Mouse (Mus musculus) neural tube, embryonic 14.5 days (tissue): Measurements from ENCODE around the gene Tubd1. TPM values are rescaled to one million over a fixed set of nuclear protein-coding genes. Genes with fewer than 3 reads are reported as not detected.

Experiments
- ATAC-seq: fragments of 200-750 bp; cut with Nextera tagmentation; 2 replicates; pipeline ENCODE4 v1.8.0; 2017; ENCODE audit warnings: low read depth, mild to moderate bottlenecking, moderate TSS enrichment, moderate library complexity
- H3K27ac ChIP-seq: fragments of 300-500 bp; sonication (generic); 2 replicates; pipeline ENCODE4 v1.5.1; 2014; ENCODE audit warnings: low read depth, mild to moderate bottlenecking, control low read depth, low read length, moderate library complexity, mixed read lengths
- H3K27me3 ChIP-seq: fragments of 300-500 bp; sonication (generic); 2 replicates; pipeline ENCODE4 v1.6.1; 2014; ENCODE audit warnings: low read length; ENCODE audit not compliant: control insufficient read depth, insufficient read depth
- H3K36me3 ChIP-seq: fragments of 300-500 bp; sonication (generic); 2 replicates; pipeline ENCODE4 v1.6.1; 2014; ENCODE audit warnings: low read length, mixed read lengths; ENCODE audit not compliant: control insufficient read depth, insufficient read depth
- H3K4me1 ChIP-seq: fragments of 300-500 bp; sonication (generic); 2 replicates; pipeline ENCODE4 v1.6.1; 2014; ENCODE audit warnings: low read length; ENCODE audit not compliant: control insufficient read depth, insufficient read depth
- H3K4me2 ChIP-seq: fragments of 300-500 bp; sonication (generic); 2 replicates; pipeline ENCODE4 v1.6.1; 2014; ENCODE audit warnings: mild to moderate bottlenecking, low read depth, low read length, control low read depth
- H3K4me3 ChIP-seq: fragments of 300-500 bp; sonication (generic); 2 replicates; pipeline ENCODE4 v1.5.1; 2014; ENCODE audit warnings: low read depth, low read length, control low read depth, mixed read lengths
- H3K9ac ChIP-seq: fragments of 300-500 bp; sonication (generic); replicated peaks from 2 replicates; pipeline ENCODE4 v1.6.1; 2014; ENCODE audit warnings: low read depth, mild to moderate bottlenecking, control low read depth, low read length, mixed read lengths
- H3K9me3 ChIP-seq: fragments of 300-500 bp; sonication (generic); 2 replicates; pipeline ENCODE4 v1.6.1; 2016; ENCODE audit warnings: low read length; ENCODE audit not compliant: control insufficient read depth
- WGBS: fragments of 180-500 bp; shearing (Covaris S2); extraction: QIAGEN DNeasy Blood & Tissue Kit; methylation state at CpG from one replicate; pipeline ENCODE4 v1.1.7; 2014; 5-methylcytosine and 5-hydroxymethylcytosine counted together
- polyA plus RNA-seq: library from polyadenylated mRNA; unstranded; fragments of >200 nt; fragmentation: Nextera tagmentation; extraction: Ambion mirVana; gene quantifications from 2 replicates; pipeline ENCODE4 v1.2.1, GENCODE M21; 2014

Tubd1 gene
- polyA plus RNA-seq, 1 experiment from 2014 or later, result 6.9 TPM

- H3K9me3 ChIP-seq, result no peaks in the 10 kb centered on the region
- H3K9ac ChIP-seq, result peak overlapping the region; percentile 93
- H3K4me1 ChIP-seq, result peaks cover 12% of the 10 kb centered on the region; the same call in 1 of the 2 replicates
- peak overlapping the region; percentile 82 for H3K27ac ChIP-seq
- H3K4me3 ChIP-seq, result peak overlapping the region; percentile 57
- WGBS, result 0% methylated on average over 41 of the region's 50 CpGs
- H3K27me3 ChIP-seq, result no peaks in the 10 kb centered on the region
- no peaks in the 10 kb centered on the region for H3K36me3 ChIP-seq
- H3K4me2 ChIP-seq, result peak overlapping the region; percentile 86
- peak; percentile 50; the same call in 1 of the 2 replicates for ATAC-seq
Observed at GRCm38 (mm10) chr11:86543960-86544638, 692 bp upstream of the Tubd1 start.

DNA sequence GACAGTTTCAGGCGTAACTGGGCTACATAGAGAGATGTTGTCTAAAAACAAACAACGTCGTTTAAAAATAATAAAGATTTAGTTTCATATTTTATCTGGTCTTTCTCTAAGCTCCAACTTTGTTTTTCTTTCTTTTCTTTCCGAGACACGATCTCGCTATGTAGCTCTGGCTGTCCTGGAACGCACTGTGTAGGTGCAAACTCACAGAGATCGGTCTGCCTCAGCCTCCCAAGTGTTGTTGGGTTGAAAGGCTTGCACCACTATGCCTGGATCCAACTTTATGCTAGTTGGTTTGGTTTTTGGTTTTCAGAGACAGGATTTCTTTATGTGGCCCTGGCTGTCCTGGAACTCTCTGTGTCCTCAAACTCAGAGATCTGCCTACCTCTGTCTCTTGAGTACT lies 765 bp downstream of the Tubd1 start:
- no peak for ATAC-seq
- H3K27me3 ChIP-seq, result no peaks in the 10 kb centered on the region
- 83% methylated on average over 8 of the region's 8 CpGs for WGBS
- peak overlapping the region; percentile 49 for H3K4me2 ChIP-seq
- peak overlapping the region; percentile 57 for H3K4me3 ChIP-seq
- no peaks in the 10 kb centered on the region for H3K9me3 ChIP-seq
- H3K4me1 ChIP-seq, result peaks cover 12% of the 10 kb centered on the region; the same call in 1 of the 2 replicates
- H3K9ac ChIP-seq, result no peak overlapping the region
- no peak overlapping the region for H3K27ac ChIP-seq
- H3K36me3 ChIP-seq, result no peaks in the 10 kb centered on the region

- H3K9me3 ChIP-seq, result no peaks in the 10 kb centered on the region
- no peak for ATAC-seq
- H3K9ac ChIP-seq, result no peak overlapping the region
- no peak overlapping the region for H3K4me2 ChIP-seq
- H3K36me3 ChIP-seq, result no peaks in the 10 kb centered on the region
- peaks cover 12% of the 10 kb centered on the region; the same call in 1 of the 2 replicates for H3K4me1 ChIP-seq
- no peak overlapping the region for H3K27ac ChIP-seq
- H3K27me3 ChIP-seq, result no peaks in the 10 kb centered on the region
- H3K4me3 ChIP-seq, result no peak overlapping the region
- WGBS, result 90% methylated on average over 1 of the region's 1 CpGs
Observed at GRCm38 (mm10) chr11:86547412-86547811, 2.6 kb downstream of the Tubd1 start.

- H3K4me2 ChIP-seq, result no peak overlapping the region
- no peaks in the 10 kb centered on the region for H3K36me3 ChIP-seq
- no peaks in the 10 kb centered on the region for H3K9me3 ChIP-seq
- no peak overlapping the region for H3K9ac ChIP-seq
- no peak for ATAC-seq
- no peak overlapping the region for H3K4me3 ChIP-seq
- 92% methylated on average over 6 of the region's 6 CpGs for WGBS
- H3K27me3 ChIP-seq, result no peaks in the 10 kb centered on the region
- no peaks in the 10 kb centered on the region for H3K4me1 ChIP-seq
- no peak overlapping the region for H3K27ac ChIP-seq
Observed at GRCm38 (mm10) chr11:86553525-86553924, 8.7 kb downstream of the Tubd1 start.

DNA sequence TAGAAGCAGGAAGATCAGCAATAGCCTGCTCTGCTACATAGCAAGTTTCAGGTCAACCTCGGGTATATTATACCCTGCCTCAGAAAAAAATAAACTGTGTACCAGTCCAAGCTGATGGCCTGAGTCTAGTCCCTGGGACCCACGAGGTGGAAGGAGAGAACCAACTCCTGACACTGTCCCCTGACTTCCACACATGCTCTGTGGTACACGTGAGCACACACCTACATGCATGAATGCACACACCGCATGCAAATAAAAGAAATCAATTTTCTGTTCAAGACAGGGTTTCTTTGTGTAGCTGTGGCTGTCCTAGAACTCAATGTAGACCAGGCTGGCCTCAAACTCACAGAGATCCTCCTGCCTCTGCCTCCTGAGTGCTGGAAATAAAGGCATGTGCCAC lies 13.5 kb downstream of the Tubd1 start:
- H3K4me3 ChIP-seq, result no peak overlapping the region
- no peaks in the 10 kb centered on the region for H3K4me1 ChIP-seq
- H3K4me2 ChIP-seq, result no peak overlapping the region
- H3K36me3 ChIP-seq, result no peaks in the 10 kb centered on the region
- no peaks in the 10 kb centered on the region for H3K9me3 ChIP-seq
- ATAC-seq, result no peak
- H3K27ac ChIP-seq, result no peak overlapping the region
- H3K27me3 ChIP-seq, result no peaks in the 10 kb centered on the region
- 85% methylated on average over 4 of the region's 4 CpGs for WGBS
- no peak overlapping the region for H3K9ac ChIP-seq

DNA sequence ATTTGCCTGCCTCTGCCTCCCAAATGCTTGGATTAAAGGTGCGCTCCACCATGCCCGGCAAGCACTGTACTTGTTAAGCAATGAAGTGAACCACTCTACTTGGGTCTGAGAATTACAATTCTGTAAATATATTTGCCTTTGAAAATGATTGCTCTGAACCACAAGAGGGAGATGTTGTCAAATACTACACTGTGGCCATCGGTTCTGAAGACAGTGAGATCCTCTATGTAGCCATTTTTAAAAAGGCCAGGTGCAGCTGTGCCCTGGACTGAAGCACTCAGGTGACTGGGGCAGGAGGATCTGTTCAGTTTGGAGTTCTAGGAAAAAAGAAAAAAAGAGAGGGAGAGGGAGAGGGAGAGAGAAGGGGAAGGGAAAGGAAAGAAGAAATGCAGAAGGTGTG lies 23.6 kb downstream of the Tubd1 start:
- 82% methylated on average over 3 of the region's 3 CpGs for WGBS

GRCm38 (mm10) chr11:86570261-86570746 lies 25.5 kb downstream of the Tubd1 start:
- no peak for ATAC-seq
- Histone ChIP-seq H3K27ac (no peak overlapping the region), H3K4me2 (no peak overlapping the region), H3K4me3 (no peak overlapping the region), H3K36me3 (no peaks in the 10 kb centered on the region), H3K4me1 (no peaks in the 10 kb centered on the region), H3K9ac (no peak overlapping the region), H3K9me3 (no peaks in the 10 kb centered on the region), H3K27me3 (no peaks in the 10 kb centered on the region)
- 72% methylated on average over 9 of the region's 9 CpGs for WGBS

More for the DNA sequence above, 23.6 kb downstream of the Tubd1 start:
- no peak overlapping the region for H3K27ac ChIP-seq
- no peak overlapping the region for H3K4me2 ChIP-seq
- no peak overlapping the region for H3K9ac ChIP-seq
- H3K9me3 ChIP-seq, result no peaks in the 10 kb centered on the region
- no peaks in the 10 kb centered on the region for H3K27me3 ChIP-seq
- H3K36me3 ChIP-seq, result no peaks in the 10 kb centered on the region
- ATAC-seq, result no peak
- no peaks in the 10 kb centered on the region for H3K4me1 ChIP-seq
- H3K4me3 ChIP-seq, result no peak overlapping the region

DNA sequence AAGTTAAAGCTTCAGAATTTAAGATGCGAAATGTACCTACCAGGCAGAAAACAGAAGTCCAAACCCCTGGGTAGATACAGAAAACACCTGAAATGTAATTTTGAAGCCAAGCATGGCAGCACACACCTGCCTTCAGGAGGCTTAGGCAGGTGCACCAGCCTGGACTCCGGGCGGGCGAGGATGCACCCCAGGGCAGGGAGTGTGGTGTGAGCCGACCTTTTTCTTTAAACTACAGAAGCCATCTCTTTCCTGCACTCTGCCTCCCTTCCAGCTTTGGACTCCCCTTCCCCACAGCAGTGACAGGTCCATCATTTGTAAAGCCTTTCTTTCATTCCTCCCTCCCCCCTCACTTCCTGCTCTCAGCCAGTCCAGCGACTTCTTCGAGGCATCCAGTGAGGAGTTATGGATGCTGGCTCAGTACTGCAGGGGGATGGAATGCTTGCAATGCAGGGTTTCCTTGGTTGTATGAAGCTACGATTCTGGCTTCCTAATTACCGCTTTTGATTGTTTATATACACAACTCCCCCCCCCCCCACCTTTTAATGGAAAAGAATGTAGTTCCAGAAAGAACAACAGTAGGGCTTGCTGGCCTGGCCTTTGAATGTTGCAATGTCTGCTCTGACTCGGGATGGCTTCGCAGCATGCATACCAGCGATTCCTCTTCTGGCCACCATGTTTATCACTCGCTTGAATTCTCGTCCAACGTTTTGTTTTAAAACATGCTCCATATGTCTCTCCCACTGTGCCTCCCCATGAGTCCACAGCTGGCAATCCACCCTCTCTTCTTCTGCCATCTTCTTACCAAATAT lies 26.5 kb downstream of the Tubd1 start:
- 54% methylated on average over 15 of the region's 15 CpGs for WGBS
- H3K36me3 ChIP-seq, result no peaks in the 10 kb centered on the region
- H3K27ac ChIP-seq, result 0 out of 2 replicates have a peak overlapping the region, but pooled peaks have one; percentile 4
- ATAC-seq, result no peak
- H3K9me3 ChIP-seq, result no peaks in the 10 kb centered on the region
- H3K4me2 ChIP-seq, result no peak overlapping the region; the same call in 1 of the 2 replicates
- no peak overlapping the region for H3K9ac ChIP-seq
- no peaks in the 10 kb centered on the region for H3K27me3 ChIP-seq
- H3K4me3 ChIP-seq, result no peak overlapping the region
- H3K4me1 ChIP-seq, result no peaks in the 10 kb centered on the region

- no peak overlapping the region for H3K27ac ChIP-seq
- 78% methylated on average over 4 of the region's 4 CpGs for WGBS
- H3K27me3 ChIP-seq, result no peaks in the 10 kb centered on the region
- no peaks in the 10 kb centered on the region for H3K4me1 ChIP-seq
- no peak for ATAC-seq
- H3K4me2 ChIP-seq, result no peak overlapping the region
- H3K4me3 ChIP-seq, result no peak overlapping the region
- no peaks in the 10 kb centered on the region for H3K36me3 ChIP-seq
- H3K9me3 ChIP-seq, result no peaks in the 10 kb centered on the region
- H3K9ac ChIP-seq, result no peak overlapping the region
Observed at GRCm38 (mm10) chr11:86571871-86572270, 27.1 kb downstream of the Tubd1 start.
